Mouse (Mus musculus) spleen, adult 2 months (tissue): Measurements from ENCODE around the gene Ctrb1.

Experiments
- CTCF ChIP-seq: fragments of 200-500 bp; IDR thresholded peaks from 2 replicates; pipeline ENCODE4 v1.5.1; 2011; ENCODE audit warnings: mild to moderate bottlenecking, inconsistent platforms; ENCODE audit not compliant: insufficient read depth, insufficient read length, insufficient replicate concordance; ENCODE audit errors: extremely low read depth
- POLR2A ChIP-seq: fragments of 200-500 bp; IDR thresholded peaks from 2 replicates; pipeline ENCODE4 v1.6.1; 2011; ENCODE audit warnings: low read depth, low read length, inconsistent platforms

GRCm38 (mm10) chr8:111641064-111641463 lies 49.7 kb downstream of the Ctrb1 start:
- no peak for TF ChIP-seq CTCF
- no peak for TF ChIP-seq POLR2A
